Mouse (Mus musculus) heart, postnatal 0 days (tissue): ENCODE measurements at regions not wholly inside any gene's neighbourhood (a gene's known extent, or its start where the extent isn't known, plus 50 kb on each side); places are given as distances from the start of the nearest gene placed in this dataset.

Source experiments
- CTCF ChIP-seq: IDR thresholded peaks from 2 replicates; pipeline ENCODE4 v1.5.1; 2016; ENCODE audit warnings: antibody characterized with exemption, control low read depth, low read depth
- EP300 ChIP-seq: IDR thresholded peaks from 2 replicates; pipeline ENCODE4 v1.6.1; 2016; ENCODE audit warnings: antibody characterized with exemption, low read depth

GRCm38 (mm10) chr14:74201710-74202109, 438.9 kb upstream of the Htr2a start:
- TF ChIP-seq CTCF (no peak), EP300 (no peak)
